Mouse (Mus musculus): ENCODE data around the gene Kmt2b.

- TF ChIP-seq CTCF (IDR thresholded peaks at IDR 0.05; ENCODE audit: control insufficient read depth, insufficient read depth, insufficient read length) (no peak), MYOD1 (IDR thresholded peaks at IDR 0.05; ENCODE audit: control insufficient read depth, insufficient read length, low read depth) (no peak), MAX (IDR thresholded peaks at IDR 0.05) (no peak), MYOG (IDR thresholded peaks at IDR 0.05; ENCODE audit: control insufficient read depth, extremely low read depth, insufficient read length) (no peak), USF1 (IDR thresholded peaks at IDR 0.05; ENCODE audit: low read depth) (no peak)
Observed at GRCm38 (mm10) chr7:30612654-30613402, 24.3 kb upstream of the Kmt2b start, which contains the start of gene Upk1a.

Measured in C2C12 (cell line).